Mouse (Mus musculus) embryo, embryonic 10.5 days (tissue): Measurements from ENCODE around the gene Ptprr.

Experiments
- DNase-seq: peaks from one replicate; pipeline ENCODE4 v3.0.0-alpha.2; 2015; ENCODE audit warnings: low spot score

Ptprr gene

GRCm38 (mm10) chr10:116266561-116267433, 248.8 kb downstream of the Ptprr start:
- DNase-seq, result peak; percentile 30

- no peak for DNase-seq
Measured at GRCm38 (mm10) chr10:116267434-116267822, 249.4 kb downstream of the Ptprr start.

- no peak for DNase-seq
Measured at GRCm38 (mm10) chr10:116268343-116268742, 250.3 kb downstream of the Ptprr start.

DNA sequence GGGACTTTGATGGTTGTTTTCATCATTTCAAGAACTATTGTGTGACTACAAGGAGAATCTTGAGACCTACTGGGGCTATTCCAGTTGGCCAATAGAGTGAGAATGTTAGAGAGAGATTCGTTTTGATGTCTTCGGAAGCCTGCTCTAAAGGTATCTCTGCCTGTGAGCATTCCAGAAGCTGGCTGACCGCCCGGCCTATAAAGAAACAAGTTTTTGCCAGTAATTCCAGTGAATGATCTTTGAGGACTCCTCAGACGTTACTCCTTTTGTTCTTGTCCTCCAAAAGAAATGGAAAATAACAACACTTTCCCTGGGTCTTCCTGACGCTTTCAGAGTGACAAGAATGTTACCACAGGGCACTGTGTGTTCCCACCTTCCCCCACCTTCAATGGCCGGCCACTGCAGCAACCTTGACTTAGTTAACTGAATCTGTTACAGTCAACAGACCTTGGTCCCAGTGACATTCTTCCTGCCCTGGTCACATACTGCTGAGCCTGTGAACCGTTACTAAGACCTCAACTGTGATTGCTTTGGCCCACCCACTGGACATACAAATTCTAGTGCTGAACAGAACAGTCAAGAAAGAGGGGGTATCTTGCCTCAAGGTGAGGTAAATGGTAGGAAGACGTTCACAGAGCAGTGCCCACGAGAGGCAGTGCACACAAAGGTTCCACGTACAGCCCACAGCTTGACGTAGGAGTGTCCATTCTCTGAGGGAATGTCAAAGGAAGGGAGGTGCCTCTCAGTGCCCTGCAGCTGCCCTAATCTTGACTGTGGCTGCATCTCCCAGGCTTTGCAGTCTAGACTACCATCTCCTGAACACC, 252.8 kb downstream of the Ptprr start:
- no peak for DNase-seq

- no peak for DNase-seq
Measured at GRCm38 (mm10) chr10:116271470-116271915, 253.5 kb downstream of the Ptprr start.

- DNase-seq, result no peak
Measured at GRCm38 (mm10) chr10:116272156-116272555, 254.1 kb downstream of the Ptprr start.

- DNase-seq, result no peak
Measured at GRCm38 (mm10) chr10:116275280-116275679, 257.3 kb downstream of the Ptprr start, which contains the start of gene Ptprb. TSS of gene Ptprb (plus strand) at chr10:116275523.

- no peak for DNase-seq
Measured at GRCm38 (mm10) chr10:116286697-116287344, 268.8 kb downstream of the Ptprr start.

DNA sequence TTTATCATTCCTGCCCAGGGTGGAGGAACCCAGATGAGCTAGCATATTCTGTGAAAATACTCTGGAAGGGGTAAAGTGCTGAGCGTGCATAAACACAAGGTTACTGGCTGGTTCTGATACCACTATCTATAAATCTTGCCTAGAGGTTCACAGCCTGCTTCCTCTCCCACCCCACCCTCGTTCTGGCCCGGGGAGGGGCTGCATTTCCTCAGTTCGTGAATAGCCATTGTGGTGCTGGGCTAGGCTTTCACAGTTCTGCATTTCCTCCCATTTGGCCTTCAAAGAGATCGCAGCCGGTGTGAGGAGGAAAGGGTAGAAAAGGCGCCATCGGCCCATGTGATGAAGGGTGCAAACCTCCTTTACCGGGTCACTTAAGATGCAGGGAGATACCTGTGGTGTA, 270.1 kb downstream of the Ptprr start:
- no peak for DNase-seq

DNA sequence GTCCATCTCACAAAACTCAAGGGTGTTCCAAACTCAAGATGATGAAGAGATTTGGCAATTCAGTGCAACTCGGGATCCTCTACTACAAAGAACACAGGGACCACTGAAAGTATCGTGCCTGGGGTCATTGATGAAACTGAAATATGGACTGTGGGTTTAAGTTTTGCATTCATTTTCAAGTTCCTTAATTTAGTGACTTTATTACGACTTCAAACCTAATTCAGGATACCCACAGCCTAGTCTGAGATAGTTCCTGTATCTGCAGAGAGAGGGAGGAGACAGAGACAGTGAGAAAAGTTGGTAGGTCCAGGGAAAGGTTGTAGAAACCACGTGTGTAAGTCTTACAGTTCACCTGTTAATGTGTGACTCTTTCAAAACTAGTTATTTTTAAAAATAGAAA, 272.5 kb downstream of the Ptprr start:
- no peak for DNase-seq

DNA sequence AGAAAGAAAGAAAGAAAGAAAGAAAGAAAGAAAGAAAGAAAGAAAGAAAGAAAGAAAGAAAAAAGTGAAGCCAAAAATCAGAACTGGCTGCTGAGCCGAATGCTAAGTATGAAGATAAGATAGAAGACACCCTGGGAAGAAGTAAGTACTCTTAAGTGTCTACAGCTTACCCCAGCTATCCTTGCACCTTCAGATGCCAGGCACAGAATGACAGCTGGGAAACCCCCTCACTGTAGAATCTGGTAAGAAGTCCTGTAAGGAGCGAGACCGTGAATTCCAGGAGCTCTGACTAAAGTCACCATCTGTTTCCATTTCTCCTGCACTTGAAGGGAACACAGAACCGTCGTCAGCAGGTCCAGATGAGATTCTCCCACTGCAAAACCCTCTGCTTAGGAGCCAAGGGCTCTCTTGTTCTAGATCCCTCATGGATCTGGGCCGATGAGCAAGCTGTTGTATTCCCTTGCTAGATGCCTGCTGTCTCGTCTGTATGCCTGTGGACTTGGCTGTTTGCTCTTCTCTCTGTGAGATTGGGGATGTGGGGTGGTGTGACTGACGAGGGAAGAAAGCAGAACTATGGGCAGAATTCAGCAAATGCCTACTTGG, 273.2 kb downstream of the Ptprr start:
- no peak for DNase-seq

DNA sequence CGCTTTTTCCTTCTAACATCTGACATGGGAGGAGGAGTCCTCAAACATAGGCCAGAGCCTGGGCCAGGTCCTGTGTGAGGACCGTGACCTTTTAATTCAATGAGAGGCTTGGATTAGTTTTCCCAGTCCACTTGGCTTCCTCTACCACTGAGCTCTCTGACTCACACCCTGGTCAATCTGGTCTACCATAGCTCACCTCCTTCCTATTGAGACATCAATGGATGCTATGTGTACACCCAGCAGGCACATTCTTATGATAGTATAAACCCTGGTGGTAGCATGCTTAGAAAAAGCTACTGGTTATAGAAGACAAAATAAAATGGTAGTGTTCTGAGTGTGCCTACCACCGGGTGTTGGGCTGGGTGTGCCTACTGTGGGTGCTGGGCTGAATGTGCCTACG, 278.4 kb downstream of the Ptprr start:
- no peak for DNase-seq

DNA sequence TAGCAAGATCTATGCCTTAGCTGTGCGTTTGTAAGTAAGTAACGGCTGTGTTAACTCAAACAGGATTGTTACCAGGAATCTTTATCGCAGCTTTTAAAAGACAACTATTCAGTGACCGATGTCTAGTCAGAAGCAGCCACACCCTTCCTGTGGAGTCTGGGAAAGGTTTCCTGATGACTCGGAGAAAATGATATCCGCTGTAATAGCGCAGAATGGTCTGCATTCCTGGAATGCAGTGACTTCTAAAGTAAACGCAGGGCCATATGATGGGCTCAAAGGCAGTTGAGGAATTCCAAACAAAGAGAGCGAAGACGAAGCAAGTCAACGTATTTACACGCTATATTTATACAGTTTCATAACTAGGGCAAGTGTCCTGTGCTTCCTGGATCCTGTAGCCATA, 279.8 kb downstream of the Ptprr start:
- no peak for DNase-seq

GRCm38 (mm10) chr10:116300824-116301223, 282.8 kb downstream of the Ptprr start:
- DNase-seq, result no peak

- peak; percentile 48 for DNase-seq
Measured at GRCm38 (mm10) chr10:116301258-116301657, 283.2 kb downstream of the Ptprr start.

DNA sequence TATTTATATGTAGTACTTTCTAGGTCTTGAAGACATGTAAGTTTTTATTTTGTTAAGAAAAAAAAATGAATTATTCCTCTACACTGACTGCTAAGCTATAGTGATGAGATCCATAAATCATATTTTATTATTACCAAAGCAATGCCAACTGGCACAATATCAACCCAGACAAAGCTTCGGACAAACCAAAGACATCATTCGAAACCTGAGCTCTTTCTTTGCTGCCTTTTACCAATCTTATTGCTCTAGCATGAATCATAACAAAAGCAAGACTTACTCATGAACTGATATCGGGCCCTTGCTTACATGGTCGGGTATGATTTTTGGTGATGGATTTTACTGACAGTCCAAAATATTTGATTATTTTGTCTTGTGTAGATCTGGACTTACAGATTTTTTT, 286.3 kb downstream of the Ptprr start:
- DNase-seq, result no peak

GRCm38 (mm10) chr10:116309460-116309859, 291.4 kb downstream of the Ptprr start:
- DNase-seq, result no peak

DNA sequence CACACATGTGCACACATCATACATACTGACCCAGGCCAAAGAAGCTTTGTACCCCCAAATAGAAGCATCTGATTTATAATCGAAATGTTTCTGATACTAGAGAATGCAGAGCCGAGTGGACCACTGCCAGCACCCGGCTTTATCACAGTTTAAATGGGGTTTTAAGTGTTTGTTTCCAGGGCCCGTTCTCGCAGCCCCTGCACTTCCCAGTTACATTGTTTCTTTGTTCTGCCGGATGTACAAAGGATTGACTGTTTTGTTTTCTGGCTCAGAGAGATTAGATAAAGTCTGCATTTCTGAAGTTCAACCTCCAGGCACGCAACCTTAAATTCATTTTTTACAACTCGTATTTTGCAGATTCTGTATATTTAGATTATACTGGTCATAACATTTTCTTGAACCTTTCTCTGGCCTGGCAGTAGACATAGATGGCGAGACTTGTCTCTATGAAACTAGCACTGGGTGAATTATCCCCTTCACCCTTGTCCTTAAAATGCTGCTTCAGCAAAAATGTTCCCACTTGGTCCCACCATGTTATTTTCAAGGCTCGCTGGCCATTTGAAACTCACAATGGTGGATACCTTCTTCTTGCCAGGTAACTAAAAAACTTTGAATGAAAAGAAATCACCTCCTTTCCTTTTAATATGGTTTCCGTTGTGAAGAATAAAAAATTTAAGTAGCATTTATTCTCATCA, 292.6 kb downstream of the Ptprr start:
- DNase-seq, result no peak

GRCm38 (mm10) chr10:116319246-116319645, 301.2 kb downstream of the Ptprr start:
- DNase-seq, result peak; percentile 94
